Mouse (Mus musculus): ENCODE data around the gene Olfr770. TPM values are rescaled to one million over a fixed set of nuclear protein-coding genes. Genes with fewer than 3 reads are reported as not detected.

The Olfr770 gene
- polyA plus RNA-seq, 1 experiment from 2014 or later, result not detected

Other genes with a start within 250 kb of the Olfr770 start
- gene Gdf11, start 247.3 kb downstream of the Olfr770 start, polyA plus RNA-seq (2015; fragmentation: Nextera tagmentation; extraction: Ambion mirVana), result 5.8 and 6.5 TPM in 2 replicates
- gene Cd63, start 238.0 kb downstream of the Olfr770 start, polyA plus RNA-seq (2015; fragmentation: Nextera tagmentation; extraction: Ambion mirVana), result 322 and 343 TPM in 2 replicates
- 29.6 and 30.0 TPM in 2 replicates for gene Rdh5, start 216.1 kb downstream of the Olfr770 start, polyA plus RNA-seq (2015; fragmentation: Nextera tagmentation; extraction: Ambion mirVana)
- gene Bloc1s1, start 215.0 kb downstream of the Olfr770 start, polyA plus RNA-seq (2015; fragmentation: Nextera tagmentation; extraction: Ambion mirVana), result 247 and 278 TPM in 2 replicates
- gene Itga7, start 205.2 kb downstream of the Olfr770 start, polyA plus RNA-seq (2015; fragmentation: Nextera tagmentation; extraction: Ambion mirVana), result 12.7 and 12.8 TPM in 2 replicates
- gene Mettl7b, start 178.0 kb downstream of the Olfr770 start, polyA plus RNA-seq (2015; fragmentation: Nextera tagmentation; extraction: Ambion mirVana), result not detected in 2 replicates
- gene Olfr9, start 149.6 kb downstream of the Olfr770 start, polyA plus RNA-seq (2015; fragmentation: Nextera tagmentation; extraction: Ambion mirVana), result not detected in 2 replicates
- gene Olfr763, start 128.2 kb downstream of the Olfr770 start, polyA plus RNA-seq (2015; fragmentation: Nextera tagmentation; extraction: Ambion mirVana), result not detected in 2 replicates
- gene Olfr764-ps1, start 99.1 kb downstream of the Olfr770 start, polyA plus RNA-seq (2015; fragmentation: Nextera tagmentation; extraction: Ambion mirVana), result not detected in 2 replicates
- not detected in 2 replicates for gene Olfr765, start 89.0 kb downstream of the Olfr770 start, polyA plus RNA-seq (2015; fragmentation: Nextera tagmentation; extraction: Ambion mirVana)
- gene Olfr766-ps1, start 70.0 kb downstream of the Olfr770 start, polyA plus RNA-seq (2015; fragmentation: Nextera tagmentation; extraction: Ambion mirVana), result not detected in 2 replicates
- not detected in 2 replicates for gene Olfr767, start 56.1 kb downstream of the Olfr770 start, polyA plus RNA-seq (2015; fragmentation: Nextera tagmentation; extraction: Ambion mirVana)
- not detected in 2 replicates for gene Olfr768, start 39.6 kb downstream of the Olfr770 start, polyA plus RNA-seq (2015; fragmentation: Nextera tagmentation; extraction: Ambion mirVana)
- gene Olfr769, start 21.1 kb downstream of the Olfr770 start, polyA plus RNA-seq (2015; fragmentation: Nextera tagmentation; extraction: Ambion mirVana), result not detected in 2 replicates
- gene Olfr771, start 25.8 kb upstream of the Olfr770 start, polyA plus RNA-seq (2015; fragmentation: Nextera tagmentation; extraction: Ambion mirVana), result not detected in 2 replicates
- not detected in 2 replicates for gene Olfr772, start 38.9 kb upstream of the Olfr770 start, polyA plus RNA-seq (2015; fragmentation: Nextera tagmentation; extraction: Ambion mirVana)
- gene Olfr773, start 48.4 kb upstream of the Olfr770 start, polyA plus RNA-seq (2015; fragmentation: Nextera tagmentation; extraction: Ambion mirVana), result not detected in 2 replicates
- gene Olfr774, start 97.2 kb upstream of the Olfr770 start, polyA plus RNA-seq (2015; fragmentation: Nextera tagmentation; extraction: Ambion mirVana), result not detected in 2 replicates
- gene Olfr775, start 109.4 kb upstream of the Olfr770 start, polyA plus RNA-seq (2015; fragmentation: Nextera tagmentation; extraction: Ambion mirVana), result not detected in 2 replicates
- gene Olfr776, start 120.1 kb upstream of the Olfr770 start, polyA plus RNA-seq (2015; fragmentation: Nextera tagmentation; extraction: Ambion mirVana), result not detected in 2 replicates
- gene Olfr777, start 132.5 kb upstream of the Olfr770 start, polyA plus RNA-seq (2015; fragmentation: Nextera tagmentation; extraction: Ambion mirVana), result not detected in 2 replicates
- gene Olfr780, start 179.1 kb upstream of the Olfr770 start, polyA plus RNA-seq (2015; fragmentation: Nextera tagmentation; extraction: Ambion mirVana), result not detected in 2 replicates
- gene Olfr781, start 189.9 kb upstream of the Olfr770 start, polyA plus RNA-seq (2015; fragmentation: Nextera tagmentation; extraction: Ambion mirVana), result not detected in 2 replicates
- not detected in 2 replicates for gene Olfr782, start 209.9 kb upstream of the Olfr770 start, polyA plus RNA-seq (2015; fragmentation: Nextera tagmentation; extraction: Ambion mirVana)
- 0.07 and 0.15 TPM in 2 replicates for gene Olfr784, start 245.1 kb upstream of the Olfr770 start, polyA plus RNA-seq (2015; fragmentation: Nextera tagmentation; extraction: Ambion mirVana)